Mouse (Mus musculus) right cerebral cortex, postnatal 14 days (tissue): Measurements from ENCODE around the gene Adamtsl4.

Source experiments
- DNase-seq: peaks from one replicate; pipeline ENCODE4 v3.0.0; 2022

Adamtsl4 gene

GRCm38 (mm10) chr3:95630856-95631255 is 56.9 kb downstream of the Adamtsl4 start:
- DNase-seq = no peak

DNA sequence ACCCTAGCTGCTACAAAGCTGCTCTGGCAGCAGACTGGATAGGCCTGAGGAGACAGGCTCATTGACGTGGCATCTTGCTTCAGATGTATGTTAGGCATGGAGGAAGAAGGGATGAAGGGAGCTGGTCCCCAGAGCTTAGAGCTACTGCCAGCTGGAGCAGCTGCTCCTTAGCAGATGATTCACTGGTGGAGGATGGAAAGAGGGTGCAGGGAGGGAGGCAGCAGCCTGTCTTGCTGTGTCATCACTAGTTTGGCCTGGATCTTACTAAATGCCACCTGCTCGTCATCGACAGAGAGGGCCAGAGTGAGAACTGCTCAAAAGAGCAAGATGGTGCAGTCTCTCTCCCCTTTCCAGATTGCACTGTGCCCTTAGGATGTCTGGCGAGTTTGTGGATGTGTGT is 58.0 kb downstream of the Adamtsl4 start:
- DNase-seq = peak; percentile 37

GRCm38 (mm10) chr3:95627763-95628162 is 60.0 kb downstream of the Adamtsl4 start:
- DNase-seq = peak; percentile 53
